Mouse (Mus musculus): ENCODE data around the gene Jaml. TPM values are rescaled to one million over a fixed set of nuclear protein-coding genes. Genes with fewer than 3 reads are reported as not detected.

Jaml gene
- total and polyA plus RNA-seq, 3 experiments = not detected

GRCm38 (mm10) chr9:45126941-45127340 is 48.0 kb downstream of the Jaml start:
- Histone ChIP-seq H3K79me2 (ENCODE audit: control insufficient read depth, insufficient read depth, low read length, poor library complexity) (no peaks in the 10 kb centered on the region), H3K9ac (ENCODE audit: control insufficient read depth, low read depth, low read length, poor library complexity, severe bottlenecking) (no peak overlapping the region), H3K9me3 (replicated peaks; ENCODE audit: insufficient read depth, low read length) (no peaks in the 10 kb centered on the region), H3K27ac (ENCODE audit: control insufficient read depth, low read depth, low read length) (no peak overlapping the region), H3K4me1 (ENCODE audit: control insufficient read depth in 1 of 2, insufficient read depth in 2 of 2, low read length in 2 of 2) (peaks cover 0 to 4% of the 10 kb centered on the region in 2 experiments; a peak in 2 of 4 replicates), H3K27me3 (ENCODE audit: control insufficient read depth in 1 of 2, insufficient read depth in 2 of 2, low read length in 2 of 2) (peaks cover 11 to 12% of the 10 kb centered on the region in 2 experiments), H3K4me3 (ENCODE audit: control insufficient read depth in 1 of 2, insufficient read depth in 1 of 2, low read depth in 2 of 2, low read length in 2 of 2) (no peak overlapping the region), H3K36me3 (ENCODE audit: control insufficient read depth in 1 of 2, insufficient read depth in 2 of 2, low read length in 2 of 2) (peaks cover 0 to 2% of the 10 kb centered on the region in 2 experiments; a peak in 2 of 4 replicates)
- DNase-seq (ENCODE audit: low read depth, low spot score) = no peak
- TF ChIP-seq EP300 (IDR thresholded peaks at IDR 0.05; ENCODE audit: low read depth in 1 of 2, low read length in 2 of 2) = no peak
- no peak for TF ChIP-seq ZKSCAN1 (IDR thresholded peaks at IDR 0.05; ENCODE audit: low read depth, low read length)
- no peak for TF ChIP-seq MEF2A (IDR thresholded peaks at IDR 0.05; ENCODE audit: extremely low read depth, insufficient replicate concordance, low read depth, low read length, poor library complexity, severe bottlenecking)

GRCm38 (mm10) chr9:45130119-45130518 is 51.1 kb downstream of the Jaml start:
- Histone ChIP-seq H3K79me2 (ENCODE audit: control insufficient read depth, insufficient read depth, low read length, poor library complexity) (no peaks in the 10 kb centered on the region), H3K4me3 (ENCODE audit: control insufficient read depth in 1 of 2, insufficient read depth in 1 of 2, low read depth in 2 of 2, low read length in 2 of 2) (no peak overlapping the region), H3K4me1 (ENCODE audit: control insufficient read depth in 1 of 2, insufficient read depth in 2 of 2, low read length in 2 of 2) (no peaks in the 10 kb centered on the region), H3K27ac (ENCODE audit: control insufficient read depth, low read depth, low read length) (no peak overlapping the region), H3K9me3 (replicated peaks; ENCODE audit: insufficient read depth, low read length) (no peaks in the 10 kb centered on the region), H3K9ac (ENCODE audit: control insufficient read depth, low read depth, low read length, poor library complexity, severe bottlenecking) (no peak overlapping the region), H3K36me3 (ENCODE audit: control insufficient read depth in 1 of 2, insufficient read depth in 2 of 2, low read length in 2 of 2) (no peaks in the 10 kb centered on the region), H3K27me3 (ENCODE audit: control insufficient read depth in 1 of 2, insufficient read depth in 2 of 2, low read length in 2 of 2) (peaks cover 12 to 14% of the 10 kb centered on the region in 2 experiments)
- no peak for TF ChIP-seq TBP (IDR thresholded peaks at IDR 0.05; ENCODE audit: low read depth, low read length)
- no peak for DNase-seq (ENCODE audit: low read depth, low spot score)

GRCm38 (mm10) chr9:45133484-45134310 is 54.7 kb downstream of the Jaml start:
- no peaks in the 10 kb centered on the region for H3K36me3 ChIP-seq (ENCODE audit: control insufficient read depth in 1 of 2, insufficient read depth in 2 of 2, low read length in 2 of 2)
- no peak overlapping the region for H3K27ac ChIP-seq (ENCODE audit: control insufficient read depth, low read depth, low read length)
- peaks cover 5 to 8% of the 10 kb centered on the region in 2 experiments for H3K27me3 ChIP-seq (ENCODE audit: control insufficient read depth in 1 of 2, insufficient read depth in 2 of 2, low read length in 2 of 2)
- no peak overlapping the region for H3K9ac ChIP-seq (ENCODE audit: control insufficient read depth, low read depth, low read length, poor library complexity, severe bottlenecking)
- no peak overlapping the region for H3K4me3 ChIP-seq (ENCODE audit: control insufficient read depth in 1 of 2, insufficient read depth in 1 of 2, low read depth in 2 of 2, low read length in 2 of 2)
- TF ChIP-seq SMC3 (IDR thresholded peaks at IDR 0.05; ENCODE audit: low read depth, low read length) (peak; percentile 86), MAX (IDR thresholded peaks at IDR 0.05; ENCODE audit: low read length) (no peak), TCF12 (IDR thresholded peaks at IDR 0.05; ENCODE audit: low read depth, low read length) (no peak), SIN3A (IDR thresholded peaks at IDR 0.05; ENCODE audit: low read length) (no peak), POLR2A (IDR thresholded peaks at IDR 0.05; ENCODE audit: control insufficient read depth in 1 of 2, insufficient read depth in 1 of 2, low read depth in 1 of 2, low read length in 2 of 2, poor library complexity in 1 of 2) (no peak), RAD21 (IDR thresholded peaks at IDR 0.05; ENCODE audit: low read depth, low read length) (peak; percentile 82), CHD2 (IDR thresholded peaks at IDR 0.05; ENCODE audit: low read length) (no peak), NRF1 (IDR thresholded peaks at IDR 0.05; ENCODE audit: insufficient read depth, low read depth, low read length, poor library complexity, severe bottlenecking) (no peak), POLR2AphosphoS2 (IDR thresholded peaks at IDR 0.05; ENCODE audit: low read length) (no peak), MXI1 (IDR thresholded peaks at IDR 0.05; ENCODE audit: low read depth, low read length) (no peak), CTCF (IDR thresholded peaks at IDR 0.05 in 2 of 3, conservative IDR thresholded peaks at IDR 0.05 in 1 of 3; ENCODE audit: control insufficient read depth in 1 of 3, insufficient read depth in 1 of 3, low read depth in 2 of 3, low read length in 3 of 3, poor library complexity in 1 of 3, severe bottlenecking in 1 of 3) (peak; percentile 39 to 90 (median 82)), BHLHE40 (IDR thresholded peaks at IDR 0.05; ENCODE audit: borderline replicate concordance, low read depth, low read length) (no peak), ZC3H11A (IDR thresholded peaks at IDR 0.05; ENCODE audit: low read depth, low read length) (peak; percentile 78), USF2 (IDR thresholded peaks at IDR 0.05; ENCODE audit: borderline replicate concordance in 1 of 2, insufficient read depth in 1 of 2, low read depth in 1 of 2, low read length in 2 of 2) (no peak), MAFK (IDR thresholded peaks at IDR 0.05; ENCODE audit: borderline replicate concordance, low read depth, low read length) (0 out of 2 replicates have a peak, but pooled peaks have one; percentile 18), TBP (IDR thresholded peaks at IDR 0.05; ENCODE audit: low read depth, low read length) (no peak)
- DNase-seq (ENCODE audit: low read depth, low spot score) = peak; percentile 63
- no peaks in the 10 kb centered on the region for H3K9me3 ChIP-seq (replicated peaks; ENCODE audit: insufficient read depth, low read length)
- no peaks in the 10 kb centered on the region for H3K79me2 ChIP-seq (ENCODE audit: control insufficient read depth, insufficient read depth, low read length, poor library complexity)
- H3K4me1 ChIP-seq (ENCODE audit: control insufficient read depth in 1 of 2, insufficient read depth in 2 of 2, low read length in 2 of 2) = no peaks in the 10 kb centered on the region
